Comparison of ENCODE assay signal across 8 mouse cellular contexts in genomic region chr5:143817116-143817930, GRCm38 (mm10). TPM values are rescaled to one million over a fixed set of nuclear protein-coding genes. Genes with fewer than 3 reads are reported as not detected.
DNase-seq lines count a peak whose midpoint lies in the region; ATAC-seq and TF ChIP-seq lines count a peak whose summit lies in the region.

TSS of gene Eif2ak1 (plus strand) at chr5:143817788.

- no peaks in the 10 kb centered on the region for H3K4me1 ChIP-seq in hindbrain, postnatal 0 days (ENCODE audit: insufficient read depth, low read length)

- under 1% methylated on average over 37 of the region's 37 CpGs for WGBS in hindbrain, postnatal 0 days

- H3K36me3 ChIP-seq in hindbrain, postnatal 0 days (ENCODE audit: insufficient read depth, low read length): no peaks in the 10 kb centered on the region

- intact Hi-C loops in gastrocnemius, adult 2 months (cut with DNase I): no loop called here
- intact Hi-C loops in left cerebral cortex, adult 2 months (cut with DNase I): no loop called here

- no peaks in the 10 kb centered on the region for H3K27me3 ChIP-seq in hindbrain, postnatal 0 days (ENCODE audit: insufficient read depth, low read length)

- peak within 1 kb of the TSS; percentile 94 for H3K4me3 ChIP-seq in gastrocnemius, adult 2 months
- H3K4me3 ChIP-seq in hindbrain, postnatal 0 days (ENCODE audit: low read length): peak within 1 kb of the TSS; percentile 71
- peak within 1 kb of the TSS; percentile 90 for H3K4me3 ChIP-seq in left cerebral cortex, adult 2 months

- H3K9me3 ChIP-seq in hindbrain, postnatal 0 days (ENCODE audit: low read length): no peaks in the 10 kb centered on the region

- peak; percentile 55 for TF ChIP-seq CTCF in gastrocnemius, adult 2 months (IDR thresholded peaks at IDR 0.05)
- TF ChIP-seq CTCF in hindbrain, postnatal 0 days (IDR thresholded peaks at IDR 0.05; ENCODE audit: low read depth): peak; percentile 58
- peak; percentile 54 for TF ChIP-seq CTCF in left cerebral cortex, adult 2 months (IDR thresholded peaks at IDR 0.05)

- H3K9ac ChIP-seq in hindbrain, postnatal 0 days (replicated peaks; ENCODE audit: low read length): peak within 1 kb of the TSS; percentile 75

- ATAC-seq in common myeloid progenitor, adult 5-6 weeks (replicated peaks; ENCODE audit: low read depth, poor library complexity, severe bottlenecking): peak; percentile 95
- peak; percentile 99 for ATAC-seq in hindbrain, postnatal 0 days
- peak; percentile 97 for ATAC-seq in megakaryocyte, adult 5-6 weeks (ENCODE audit: poor library complexity, severe bottlenecking)

- peak; percentile 97 for DNase-seq in ZHBTc4 (ENCODE audit: low read depth, low spot score)
- DNase-seq in gastrocnemius, adult 2 months: peak; percentile 95
- DNase-seq in hindbrain, postnatal 0 days (ENCODE audit: low spot score): peak; percentile 97
- peak; percentile 84 to 89 for DNase-seq in left cerebral cortex, adult 2 months (ENCODE audit: extremely low spot score in 1 of 2, low spot score in 2 of 2)
- DNase-seq in right cerebral cortex, adult 2 months (ENCODE audit: low spot score in 2 of 2): peak; percentile 89 to 90
- peak; percentile 91 for DNase-seq in urinary bladder, postnatal 14 days (ENCODE audit: low spot score)

- H3K27ac ChIP-seq in gastrocnemius, adult 2 months: peak within 1 kb of the TSS; percentile 91
- H3K27ac ChIP-seq in hindbrain, postnatal 0 days: peak within 1 kb of the TSS; percentile 70
- H3K27ac ChIP-seq in left cerebral cortex, adult 2 months: peak within 1 kb of the TSS; percentile 86

- peak within 1 kb of the TSS; percentile 88 for H3K4me2 ChIP-seq in hindbrain, postnatal 0 days (ENCODE audit: low read depth, low read length)

RNA-seq across cellular contexts. Expression of gene Eif2ak1, which starts in this region (rescaled TPM):
- total RNA-seq in common myeloid progenitor, adult 5-6 weeks (2017): 35.6 and 43.5 TPM in 2 replicates
- total RNA-seq in gastrocnemius, adult 2 months (2021): 10 to 100 TPM; 26.2 to 26.3 TPM
- total RNA-seq in hindbrain, postnatal 0 days (2014; rRNA removed): 21.0 and 24.7 TPM in 2 replicates
- 34.9 and 37.7 TPM in 2 replicates for polyA plus RNA-seq in hindbrain, postnatal 0 days (2015; fragmentation: Nextera tagmentation; extraction: Ambion mirVana)
- 10 to 100 TPM; 43.6 to 48.3 TPM for total RNA-seq in left cerebral cortex, adult 2 months (2021)
- 26.5 and 31.4 TPM in 2 replicates for total RNA-seq in megakaryocyte, adult 5-6 weeks (2015)
- 49.0 and 58.6 TPM in 2 replicates for total RNA-seq in megakaryocyte, adult 5-6 weeks (2017)

Comparison
In these comparisons a context has a peak if more than half of its experiments do, and no peak if none do; other contexts are left out.
1. Peak in every context shown above with its lines: DNase-seq, ATAC-seq, H3K4me3 ChIP-seq and H3K27ac ChIP-seq.